ENCODE assay signal across 31 mouse cellular contexts in genomic region chr3:131196507-131197019, GRCm38 (mm10).
DNase-seq lines count a peak whose midpoint lies in the region; ATAC-seq lines count a peak whose summit lies in the region.
"Had no signal": no experiment of that assay in that cellular context is flagged by ENCODE, and none has a peak within 500 bp of the region (broad histone marks: within the 10 kb centered on the region; RNA-seq: fewer than 3 reads in every experiment).

No protein-coding gene starts in this region.

- H3K4me1 ChIP-seq in forebrain, embryonic 10.5 days = peaks cover 35% of the 10 kb centered on the region
- H3K4me1 ChIP-seq in forebrain, embryonic 15.5 days = no peaks in the 10 kb centered on the region
- H3K4me1 ChIP-seq in midbrain, embryonic 15.5 days = peaks cover 14% of the 10 kb centered on the region; the same call in 1 of the 2 replicates
- no peaks in the 10 kb centered on the region for H3K4me1 ChIP-seq in midbrain, embryonic 11.5 days (ENCODE audit: control insufficient read depth, insufficient read depth, low read length)
- H3K4me1 ChIP-seq: liver, embryonic 13.5 days; midbrain, embryonic 12.5 days; neural tube, embryonic 12.5 days had no signal

- no peak for ATAC-seq in forebrain, embryonic 15.5 days (replicated peaks)
- peak; percentile 50; the same call in 1 of the 2 replicates for ATAC-seq in midbrain, embryonic 15.5 days (replicated peaks)
- no peak for ATAC-seq in midbrain, embryonic 11.5 days (ENCODE audit: low FRiP score)
- ATAC-seq: CD4-positive, CD25-positive, alpha-beta regulatory T cell, adult 4 months; hindbrain, postnatal 0 days; intestine, embryonic 16.5 days; lung, postnatal 0 days had no signal

- no peak overlapping the region for H3K9ac ChIP-seq in forebrain, embryonic 15.5 days (replicated peaks)
- no peak overlapping the region for H3K9ac ChIP-seq in midbrain, embryonic 15.5 days
- H3K9ac ChIP-seq in midbrain, embryonic 11.5 days (ENCODE audit: low read length) = no peak overlapping the region
- H3K9ac ChIP-seq: hindbrain, embryonic 12.5 days; limb, embryonic 15.5 days; liver, embryonic 13.5 days; midbrain, embryonic 12.5 days; neural tube, embryonic 12.5 days had no signal

- H3K36me3 ChIP-seq in forebrain, embryonic 10.5 days (replicated peaks) = peaks cover 44% of the 10 kb centered on the region
- H3K36me3 ChIP-seq in forebrain, embryonic 15.5 days = no peaks in the 10 kb centered on the region
- H3K36me3 ChIP-seq in midbrain, embryonic 15.5 days (replicated peaks) = no peaks in the 10 kb centered on the region
- no peaks in the 10 kb centered on the region for H3K36me3 ChIP-seq in midbrain, embryonic 11.5 days (ENCODE audit: control insufficient read depth, insufficient read depth, low read length)
- H3K36me3 ChIP-seq: hindbrain, embryonic 12.5 days; liver, embryonic 13.5 days; neural tube, embryonic 12.5 days had no signal

- 63% methylated on average over 8 of the region's 8 CpGs for WGBS in forebrain, embryonic 10.5 days
- 67% methylated on average over 8 of the region's 8 CpGs for WGBS in forebrain, embryonic 15.5 days
- WGBS in midbrain, embryonic 15.5 days = 63% methylated on average over 8 of the region's 8 CpGs
- 78% methylated on average over 8 of the region's 8 CpGs for WGBS in midbrain, embryonic 11.5 days

- no peaks in the 10 kb centered on the region for H3K9me3 ChIP-seq in forebrain, embryonic 10.5 days
- no peaks in the 10 kb centered on the region for H3K9me3 ChIP-seq in forebrain, embryonic 15.5 days
- H3K9me3 ChIP-seq in midbrain, embryonic 15.5 days = no peaks in the 10 kb centered on the region
- no peaks in the 10 kb centered on the region for H3K9me3 ChIP-seq in midbrain, embryonic 11.5 days (ENCODE audit: control insufficient read depth, low read length)
- H3K9me3 ChIP-seq: hindbrain, embryonic 12.5 days; limb, embryonic 15.5 days; liver, embryonic 13.5 days; midbrain, embryonic 12.5 days; neural tube, embryonic 12.5 days had no signal

- H3K27me3 ChIP-seq in forebrain, embryonic 10.5 days (ENCODE audit: poor library complexity, severe bottlenecking) = no peaks in the 10 kb centered on the region
- no peaks in the 10 kb centered on the region for H3K27me3 ChIP-seq in forebrain, embryonic 15.5 days
- no peaks in the 10 kb centered on the region for H3K27me3 ChIP-seq in midbrain, embryonic 15.5 days (replicated peaks)
- H3K27me3 ChIP-seq in midbrain, embryonic 11.5 days (ENCODE audit: control insufficient read depth, insufficient read depth, low read length) = no peaks in the 10 kb centered on the region
- H3K27me3 ChIP-seq: hindbrain, embryonic 12.5 days; limb, embryonic 15.5 days; midbrain, embryonic 12.5 days; neural tube, embryonic 12.5 days had no signal

- no peak overlapping the region for H3K4me3 ChIP-seq in forebrain, embryonic 10.5 days
- H3K4me3 ChIP-seq in forebrain, embryonic 15.5 days = no peak overlapping the region
- no peak overlapping the region for H3K4me3 ChIP-seq in midbrain, embryonic 15.5 days
- H3K4me3 ChIP-seq in midbrain, embryonic 11.5 days (ENCODE audit: low read depth, low read length) = no peak overlapping the region
- H3K4me3 ChIP-seq: hindbrain, embryonic 12.5 days; limb, embryonic 15.5 days; liver, embryonic 13.5 days; midbrain, embryonic 12.5 days; myocyte; neural tube, embryonic 12.5 days had no signal

- no peak overlapping the region for H3K4me2 ChIP-seq in forebrain, embryonic 15.5 days (replicated peaks)
- H3K4me2 ChIP-seq in midbrain, embryonic 15.5 days = no peak overlapping the region
- H3K4me2 ChIP-seq in midbrain, embryonic 11.5 days = no peak overlapping the region
- H3K4me2 ChIP-seq: heart, embryonic 11.5 days; hindbrain, embryonic 12.5 days; limb, embryonic 15.5 days; liver, embryonic 13.5 days; midbrain, embryonic 12.5 days; neural tube, embryonic 12.5 days had no signal

- 0 out of 2 replicates have a peak overlapping the region, but pooled peaks have one; percentile 17 for H3K27ac ChIP-seq in forebrain, embryonic 10.5 days
- no peak overlapping the region for H3K27ac ChIP-seq in forebrain, embryonic 15.5 days (replicated peaks)
- H3K27ac ChIP-seq in midbrain, embryonic 15.5 days = peak overlapping the region; percentile 35
- H3K27ac ChIP-seq in midbrain, embryonic 11.5 days (ENCODE audit: low read depth, low read length) = no peak overlapping the region
- H3K27ac ChIP-seq: hindbrain, embryonic 12.5 days; hindbrain, postnatal 0 days; limb, embryonic 15.5 days; liver, embryonic 13.5 days; macrophage; neural tube, embryonic 12.5 days; stomach, postnatal 0 days had no signal

- no peak for DNase-seq in forebrain, embryonic 10.5 days (ENCODE audit: extremely low spot score, low spot score)
- DNase-seq in midbrain, embryonic 11.5 days (ENCODE audit: low spot score, missing footprints) = no peak
- peak; percentile 63 for DNase-seq in hindlimb bud, embryonic 11.5 days (ENCODE audit: extremely low spot score, low read depth, low spot score)
- no peak for DNase-seq in cerebellum, adult 9-10 months
- no peak for DNase-seq in thymus, postnatal 4 days
- DNase-seq: adrenal gland, postnatal 14 days; cerebellum, adult 11-12 months; gastrocnemius, postnatal 36 days; heart, adult 18-20 months; heart, postnatal 36 days; kidney, adult 8-10 months; kidney, postnatal 10 days; liver, embryonic 13.5 days; lung, adult 18-20 months; right cerebral cortex, postnatal 4 days; thymus, adult 18-20 months; thymus, postnatal 25 days had no signal

Comparison
In these comparisons a context has a peak if more than half of its experiments do, and no peak if none do; other contexts are left out.
1. H3K27ac ChIP-seq: peak in forebrain, embryonic 10.5 days (single experiment) and midbrain, embryonic 15.5 days (single experiment); none in forebrain, embryonic 15.5 days (single experiment) and midbrain, embryonic 11.5 days (single experiment).